Mouse (Mus musculus): Measurements from ENCODE around the gene Tmem120b. TPM values are rescaled to one million over a fixed set of nuclear protein-coding genes. Genes with fewer than 3 reads are reported as not detected.

Tmem120b gene
- total and polyA plus RNA-seq, 2 experiments, result 2.7 to 3.8 TPM

DNA sequence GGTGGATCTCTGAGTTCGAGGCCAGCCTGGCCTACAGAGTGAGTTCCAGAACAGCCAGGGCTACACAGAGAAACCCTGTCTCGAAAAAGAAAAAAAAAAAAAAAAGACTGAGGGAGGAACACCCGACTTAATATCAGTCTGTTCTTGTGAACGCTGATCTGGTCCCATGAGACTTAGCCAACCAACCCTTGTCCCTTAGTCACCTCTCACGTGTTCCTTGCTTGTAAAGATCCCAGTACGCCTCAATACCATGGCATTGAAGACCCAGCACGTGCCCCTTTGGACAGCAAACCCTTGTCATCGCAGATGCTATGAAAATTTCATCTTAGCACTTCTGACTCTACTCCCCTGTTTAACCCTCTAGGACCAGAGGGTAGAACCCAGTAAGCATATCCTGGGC, 28.1 kb downstream of the Tmem120b start:
- H3K27ac ChIP-seq (replicated peaks; ENCODE audit: insufficient read depth, low read depth, low read length), result no peak overlapping the region
- H3K79me2 ChIP-seq (ENCODE audit: control insufficient read depth, insufficient read depth, low read length), result peaks cover 6% of the 10 kb centered on the region; the same call in 1 of the 2 replicates
- no peak overlapping the region for H3K4me3 ChIP-seq (ENCODE audit: insufficient read depth, low read depth, low read length)
- peaks cover 2% of the 10 kb centered on the region; the same call in 1 of the 2 replicates for H3K4me1 ChIP-seq (ENCODE audit: control insufficient read depth, insufficient read depth, low read length)
- 95% methylated on average over 8 of the region's 8 CpGs for WGBS
- no peak overlapping the region for H3K9ac ChIP-seq (ENCODE audit: low read depth, low read length)
- TF ChIP-seq POLR2A (IDR thresholded peaks at IDR 0.05; ENCODE audit: extremely low read depth, insufficient read depth, low read length), result no peak
- TF ChIP-seq CTCF (IDR thresholded peaks at IDR 0.05; ENCODE audit: low read depth, low read length), result no peak
- H3K36me3 ChIP-seq (ENCODE audit: control insufficient read depth, insufficient read depth, low read length), result no peaks in the 10 kb centered on the region; the same call in 1 of the 2 replicates
- H3K27me3 ChIP-seq (ENCODE audit: control insufficient read depth, insufficient read depth, low read length), result no peaks in the 10 kb centered on the region
- DNase-seq (ENCODE audit: extremely low read depth, low read depth, low spot score), result no peak

DNA sequence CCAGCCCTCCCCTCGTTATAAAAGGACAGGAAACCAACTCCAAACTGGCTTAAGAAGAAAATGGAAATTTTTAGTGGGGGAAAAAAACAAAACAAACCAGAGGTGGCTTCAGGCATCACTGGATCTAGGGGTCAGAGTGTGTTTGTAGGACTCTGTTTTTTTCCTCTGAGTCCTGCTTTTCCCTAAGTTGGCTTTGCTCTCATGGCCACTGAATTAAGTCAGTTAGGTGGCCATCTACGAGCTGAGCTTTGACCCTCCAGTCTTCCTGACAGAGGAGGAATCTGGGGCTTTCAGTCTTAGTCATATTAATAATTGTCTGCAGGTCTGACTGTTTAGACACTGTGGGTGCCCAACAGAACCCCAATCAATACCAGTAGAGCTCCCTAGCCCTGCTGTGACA, 30.3 kb downstream of the Tmem120b start:
- Histone ChIP-seq H3K27me3 (ENCODE audit: control insufficient read depth, insufficient read depth, low read length) (no peaks in the 10 kb centered on the region), H3K36me3 (ENCODE audit: control insufficient read depth, insufficient read depth, low read length) (no peaks in the 10 kb centered on the region; the same call in 1 of the 2 replicates), H3K9ac (ENCODE audit: low read depth, low read length) (no peak overlapping the region), H3K79me2 (ENCODE audit: control insufficient read depth, insufficient read depth, low read length) (no peaks in the 10 kb centered on the region), H3K4me1 (ENCODE audit: control insufficient read depth, insufficient read depth, low read length) (no peaks in the 10 kb centered on the region), H3K27ac (replicated peaks; ENCODE audit: insufficient read depth, low read depth, low read length) (no peak overlapping the region), H3K4me3 (ENCODE audit: insufficient read depth, low read depth, low read length) (no peak overlapping the region)
- WGBS, result 89% methylated on average over 2 of the region's 2 CpGs
- DNase-seq (ENCODE audit: extremely low read depth, low read depth, low spot score), result no peak
- TF ChIP-seq POLR2A (IDR thresholded peaks at IDR 0.05; ENCODE audit: extremely low read depth, insufficient read depth, low read length), result no peak
- no peak for TF ChIP-seq CTCF (IDR thresholded peaks at IDR 0.05; ENCODE audit: low read depth, low read length)

GRCm38 (mm10) chr5:123102376-123102775, 34.2 kb downstream of the Tmem120b start:
- H3K4me3 ChIP-seq (ENCODE audit: insufficient read depth, low read depth, low read length), result no peak overlapping the region
- no peak for TF ChIP-seq CTCF (IDR thresholded peaks at IDR 0.05; ENCODE audit: low read depth, low read length)
- no peak for TF ChIP-seq POLR2A (IDR thresholded peaks at IDR 0.05; ENCODE audit: extremely low read depth, insufficient read depth, low read length)
- H3K36me3 ChIP-seq (ENCODE audit: control insufficient read depth, insufficient read depth, low read length), result no peaks in the 10 kb centered on the region; the same call in 1 of the 2 replicates
- no peak overlapping the region for H3K27ac ChIP-seq (replicated peaks; ENCODE audit: insufficient read depth, low read depth, low read length)
- no peak overlapping the region for H3K9ac ChIP-seq (ENCODE audit: low read depth, low read length)
- WGBS, result 90% methylated on average over 7 of the region's 7 CpGs
- no peak for DNase-seq (ENCODE audit: extremely low read depth, low read depth, low spot score)
- no peaks in the 10 kb centered on the region for H3K79me2 ChIP-seq (ENCODE audit: control insufficient read depth, insufficient read depth, low read length)
- no peaks in the 10 kb centered on the region for H3K4me1 ChIP-seq (ENCODE audit: control insufficient read depth, insufficient read depth, low read length)
- no peaks in the 10 kb centered on the region for H3K27me3 ChIP-seq (ENCODE audit: control insufficient read depth, insufficient read depth, low read length)

DNA sequence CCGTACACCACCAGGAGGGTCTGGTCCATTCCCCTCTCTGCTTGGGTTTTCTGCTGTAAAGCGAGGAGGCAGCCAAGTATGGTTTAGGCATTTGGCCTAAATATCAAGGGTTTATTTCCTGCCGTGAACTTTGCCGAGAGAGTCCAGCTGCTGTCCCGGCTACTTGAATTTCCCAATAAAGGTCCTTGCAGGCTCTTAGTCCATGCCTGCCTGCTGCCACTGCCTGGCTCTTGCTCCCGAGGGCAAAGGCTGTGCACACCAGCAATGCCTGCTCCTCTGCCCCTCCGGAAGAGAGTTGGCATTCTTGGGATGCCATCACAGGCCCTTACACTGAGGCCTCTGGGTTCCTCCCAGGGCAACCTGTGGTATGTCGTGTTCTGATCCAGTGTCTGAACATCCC, 35.3 kb downstream of the Tmem120b start:
- Histone ChIP-seq H3K27ac (replicated peaks; ENCODE audit: insufficient read depth, low read depth, low read length) (no peak overlapping the region), H3K36me3 (ENCODE audit: control insufficient read depth, insufficient read depth, low read length) (no peaks in the 10 kb centered on the region; the same call in 1 of the 2 replicates), H3K4me1 (ENCODE audit: control insufficient read depth, insufficient read depth, low read length) (no peaks in the 10 kb centered on the region), H3K79me2 (ENCODE audit: control insufficient read depth, insufficient read depth, low read length) (no peaks in the 10 kb centered on the region), H3K9ac (ENCODE audit: low read depth, low read length) (no peak overlapping the region), H3K4me3 (ENCODE audit: insufficient read depth, low read depth, low read length) (no peak overlapping the region), H3K27me3 (ENCODE audit: control insufficient read depth, insufficient read depth, low read length) (no peaks in the 10 kb centered on the region)
- WGBS, result 82% methylated on average over 8 of the region's 8 CpGs
- no peak for DNase-seq (ENCODE audit: extremely low read depth, low read depth, low spot score)
- TF ChIP-seq CTCF (IDR thresholded peaks at IDR 0.05; ENCODE audit: low read depth, low read length) (no peak), POLR2A (IDR thresholded peaks at IDR 0.05; ENCODE audit: extremely low read depth, insufficient read depth, low read length) (no peak)

DNA sequence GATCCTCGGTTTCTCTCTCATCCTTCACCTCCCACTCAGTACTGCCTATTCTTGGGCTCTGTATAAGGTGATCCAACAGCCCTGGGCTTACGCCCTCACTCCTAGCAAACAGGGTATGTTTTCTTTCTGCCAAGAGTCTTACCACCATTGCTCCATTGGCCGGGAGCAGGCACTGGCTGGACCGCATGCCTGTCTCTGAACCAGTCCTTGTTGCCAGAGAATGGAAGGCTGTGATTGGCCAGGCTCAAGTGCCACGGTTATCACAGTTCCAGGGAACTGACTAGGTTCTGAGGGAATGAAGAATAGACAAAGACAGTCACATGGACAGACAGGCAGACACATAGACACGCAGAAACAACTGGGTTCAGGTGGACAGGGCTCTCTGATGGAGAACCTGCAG, 36.6 kb downstream of the Tmem120b start:
- H3K79me2 ChIP-seq (ENCODE audit: control insufficient read depth, insufficient read depth, low read length), result no peaks in the 10 kb centered on the region
- TF ChIP-seq POLR2A (IDR thresholded peaks at IDR 0.05; ENCODE audit: extremely low read depth, insufficient read depth, low read length), result no peak
- no peak for TF ChIP-seq CTCF (IDR thresholded peaks at IDR 0.05; ENCODE audit: low read depth, low read length)
- no peak overlapping the region for H3K9ac ChIP-seq (ENCODE audit: low read depth, low read length)
- 86% methylated on average over 6 of the region's 6 CpGs for WGBS
- no peaks in the 10 kb centered on the region for H3K27me3 ChIP-seq (ENCODE audit: control insufficient read depth, insufficient read depth, low read length)
- H3K4me1 ChIP-seq (ENCODE audit: control insufficient read depth, insufficient read depth, low read length), result no peaks in the 10 kb centered on the region
- no peaks in the 10 kb centered on the region; the same call in 1 of the 2 replicates for H3K36me3 ChIP-seq (ENCODE audit: control insufficient read depth, insufficient read depth, low read length)
- H3K4me3 ChIP-seq (ENCODE audit: insufficient read depth, low read depth, low read length), result no peak overlapping the region
- no peak for DNase-seq (ENCODE audit: extremely low read depth, low read depth, low spot score)
- H3K27ac ChIP-seq (replicated peaks; ENCODE audit: insufficient read depth, low read depth, low read length), result no peak overlapping the region

DNA sequence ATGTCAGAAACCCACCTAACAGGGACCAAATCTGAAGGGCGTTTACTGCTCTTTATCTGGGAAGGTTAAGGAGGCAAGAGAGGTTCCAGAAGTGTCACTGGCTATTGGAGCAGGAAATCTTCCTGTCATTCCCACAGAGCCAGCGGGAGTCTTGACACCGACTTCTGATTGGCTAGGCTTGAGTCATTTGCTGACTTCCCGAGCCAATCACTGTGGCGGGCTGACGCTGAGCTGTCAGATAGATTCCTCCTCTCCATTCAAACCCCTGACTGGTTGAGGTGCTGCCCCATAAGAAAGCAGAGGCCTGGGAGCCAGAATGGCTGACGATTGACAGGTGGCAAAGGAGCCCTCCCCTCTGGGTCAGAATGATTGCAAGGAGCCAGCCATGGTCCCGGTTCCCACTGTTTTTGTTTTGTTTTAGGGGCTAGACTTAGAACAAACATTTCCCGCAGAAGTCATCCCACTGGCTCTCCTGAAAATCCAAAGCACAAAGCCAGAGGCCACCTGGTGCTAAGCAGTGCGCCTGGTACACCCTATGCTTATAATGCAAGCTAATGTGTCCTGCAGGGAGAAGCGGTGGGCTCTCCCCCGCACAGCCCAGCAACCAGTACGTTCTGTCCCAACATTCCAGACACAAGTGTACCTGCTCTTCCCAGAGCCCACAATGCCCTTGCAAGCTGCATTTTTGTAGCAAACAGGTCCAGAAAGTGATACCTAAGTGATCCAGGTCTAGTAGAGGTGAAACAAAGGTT, 41.4 kb downstream of the Tmem120b start:
- H3K36me3 ChIP-seq (ENCODE audit: control insufficient read depth, insufficient read depth, low read length), result no peaks in the 10 kb centered on the region
- WGBS, result 69% methylated on average over 13 of the region's 13 CpGs
- no peak overlapping the region for H3K9ac ChIP-seq (ENCODE audit: low read depth, low read length)
- H3K27ac ChIP-seq (replicated peaks; ENCODE audit: insufficient read depth, low read depth, low read length), result no peak overlapping the region
- no peak for DNase-seq (ENCODE audit: extremely low read depth, low read depth, low spot score)
- no peaks in the 10 kb centered on the region for H3K27me3 ChIP-seq (ENCODE audit: control insufficient read depth, insufficient read depth, low read length)
- no peak overlapping the region for H3K4me3 ChIP-seq (ENCODE audit: insufficient read depth, low read depth, low read length)
- H3K4me1 ChIP-seq (ENCODE audit: control insufficient read depth, insufficient read depth, low read length), result no peaks in the 10 kb centered on the region
- no peak for TF ChIP-seq CTCF (IDR thresholded peaks at IDR 0.05; ENCODE audit: low read depth, low read length)
- H3K79me2 ChIP-seq (ENCODE audit: control insufficient read depth, insufficient read depth, low read length), result no peaks in the 10 kb centered on the region
